Mouse (Mus musculus) CH12.LX (cell line): ENCODE measurements around the gene Mff. TPM values are rescaled to one million over a fixed set of nuclear protein-coding genes. Genes with fewer than 3 reads are reported as not detected.

Experiments used
- DNase-seq: peaks from one replicate; pipeline ENCODE4 v3.0.0-alpha.2; 2013; ENCODE audit errors: extremely low read depth
- H3K27ac ChIP-seq: 2 replicates; pipeline ENCODE4 v1.5.1; 2012; ENCODE audit warnings: low read depth, mild to moderate bottlenecking, control low read depth, moderate library complexity; ENCODE audit not compliant: insufficient read depth
- H3K27me3 ChIP-seq: replicated peaks from 2 replicates; pipeline ENCODE3; 2012; ENCODE audit warnings: inconsistent platforms
- H3K36me3 ChIP-seq, 2 experiments: replicated peaks in 1 of 2; 2 replicates each; pipeline versions ENCODE3 to v1.6.1; 2012; ENCODE audit warnings: inconsistent platforms in 1 of 2, low read length in 1 of 2, mild to moderate bottlenecking in 1 of 2, mixed read lengths in 1 of 2, moderate library complexity in 1 of 2; ENCODE audit not compliant: control insufficient read depth in 1 of 2, insufficient read depth in 1 of 2
- H3K4me1 ChIP-seq, 2 experiments: 2 replicates each; pipeline ENCODE4 v1.6.1; 2012; ENCODE audit warnings: inconsistent platforms in 1 of 2, moderate library complexity in 1 of 2; ENCODE audit not compliant: insufficient read depth in 2 of 2, control insufficient read depth in 1 of 2
- H3K4me2 ChIP-seq: 2 replicates; pipeline ENCODE4 v1.6.1; 2012; ENCODE audit warnings: low read depth, mild to moderate bottlenecking, control low read depth; ENCODE audit not compliant: poor library complexity, insufficient read depth, severe bottlenecking
- H3K4me3 ChIP-seq, 3 experiments: fragments of 150-350 bp in 1 of 3; sonication (generic) in 1 of 3; replicated peaks in 1 of 3; 2 replicates each; pipeline versions ENCODE3 to v1.5.1; 2011 to 2012; ENCODE audit warnings: low read depth in 2 of 3, low read length in 2 of 3, mild to moderate bottlenecking in 2 of 3, moderate library complexity in 2 of 3, control low read depth in 1 of 3, improper control_type of control experiment in 1 of 3, inconsistent platforms in 1 of 3, mixed read lengths in 1 of 3; ENCODE audit not compliant: poor library complexity in 1 of 3
- H3K79me2 ChIP-seq: replicated peaks from 2 replicates; pipeline ENCODE4 v1.6.1; 2012; ENCODE audit warnings: mild to moderate bottlenecking, moderate library complexity; ENCODE audit not compliant: control insufficient read depth, poor library complexity, insufficient read depth, severe bottlenecking; ENCODE audit errors: extremely low read depth
- H3K9ac ChIP-seq: 2 replicates; pipeline ENCODE4 v1.6.1; 2012; ENCODE audit warnings: low read depth, mild to moderate bottlenecking, control low read depth, moderate library complexity; ENCODE audit not compliant: insufficient read depth
- H3K9me3 ChIP-seq: replicated peaks from 2 replicates; pipeline ENCODE3; 2012; ENCODE audit warnings: low read length, inconsistent platforms, mixed read lengths
- BHLHE40 ChIP-seq: IDR thresholded peaks from 2 replicates; pipeline ENCODE4 v1.6.1; 2011; ENCODE audit warnings: mild to moderate bottlenecking, low read depth, low read length, improper control_type of control experiment
- ELF1 ChIP-seq: IDR thresholded peaks from 2 replicates; pipeline ENCODE4 v1.6.1; 2014; ENCODE audit warnings: low read depth, mild to moderate bottlenecking, inconsistent platforms, low read length, improper control_type of control experiment
- GABPA ChIP-seq: IDR thresholded peaks from 2 replicates; pipeline ENCODE4 v1.6.1; 2012; ENCODE audit warnings: low read depth, low read length, improper control_type of control experiment, inconsistent platforms; ENCODE audit not compliant: insufficient replicate concordance
- HCFC1 ChIP-seq: IDR thresholded peaks from 2 replicates; pipeline ENCODE4 v1.6.1; 2012; ENCODE audit warnings: low read depth, mild to moderate bottlenecking, inconsistent platforms, low read length, improper control_type of control experiment
- IRF4 ChIP-seq: IDR thresholded peaks from 2 replicates; pipeline ENCODE4 v1.6.1; 2014; ENCODE audit warnings: low read depth, mild to moderate bottlenecking, inconsistent platforms, low read length, improper control_type of control experiment
- JUN ChIP-seq: IDR thresholded peaks from 2 replicates; pipeline ENCODE4 v1.6.1; 2011; ENCODE audit warnings: low read depth, mild to moderate bottlenecking, low read length, improper control_type of control experiment, moderate library complexity; ENCODE audit not compliant: insufficient read depth
- KAT2A ChIP-seq: IDR thresholded peaks from 2 replicates; pipeline ENCODE4 v1.6.1; 2012; ENCODE audit warnings: low read length, improper control_type of control experiment, inconsistent platforms; ENCODE audit not compliant: insufficient replicate concordance
- MAFK ChIP-seq: IDR thresholded peaks from 2 replicates; pipeline ENCODE4 v1.6.1; 2011; ENCODE audit warnings: low read length, improper control_type of control experiment; ENCODE audit not compliant: insufficient replicate concordance
- MAZ ChIP-seq: IDR thresholded peaks from 2 replicates; pipeline ENCODE4 v1.6.1; 2012; ENCODE audit warnings: low read depth, mild to moderate bottlenecking, inconsistent platforms, low read length, improper control_type of control experiment, moderate library complexity
- MEF2A ChIP-seq: IDR thresholded peaks from 2 replicates; pipeline ENCODE4 v1.6.1; 2014; ENCODE audit warnings: low read depth, mild to moderate bottlenecking, inconsistent platforms, low read length, improper control_type of control experiment, borderline replicate concordance
- MXI1 ChIP-seq: IDR thresholded peaks from 2 replicates; pipeline ENCODE4 v1.6.1; 2011; ENCODE audit warnings: mild to moderate bottlenecking, low read depth, low read length, improper control_type of control experiment
- NELFE ChIP-seq: IDR thresholded peaks from 2 replicates; pipeline ENCODE4 v1.6.1; 2011; ENCODE audit warnings: low read depth, low read length, improper control_type of control experiment
- POLR2A ChIP-seq: IDR thresholded peaks from 2 replicates; pipeline ENCODE4 v1.6.1; 2011; ENCODE audit warnings: low read depth, mild to moderate bottlenecking, improper control_type of control experiment, low read length
- RAD21 ChIP-seq: IDR thresholded peaks from 2 replicates; pipeline ENCODE4 v1.6.1; 2011; ENCODE audit warnings: low read depth, mild to moderate bottlenecking, low read length, improper control_type of control experiment, moderate library complexity
- SMC3 ChIP-seq: IDR thresholded peaks from 2 replicates; pipeline ENCODE4 v1.6.1; 2011; ENCODE audit warnings: low read depth, low read length, improper control_type of control experiment
- ZC3H11A ChIP-seq: IDR thresholded peaks from 2 replicates; pipeline ENCODE4 v1.6.1; 2012; ENCODE audit warnings: low read depth, mild to moderate bottlenecking, inconsistent platforms, low read length, improper control_type of control experiment
- dilution Hi-C: fragments of 300-500 bp; cut with MboI; formaldehyde crosslinking; loops from 2 replicates; pipeline ENCODE4 v1.14.3; 2020; ENCODE audit warnings: low sequenced_read_pairs; ENCODE audit not compliant: extremely low pct_unique_long_range_greater_than_20kb, extremely low pct_ligation_motif_present
- in situ Hi-C: fragments of 300-500 bp; cut with MboI; formaldehyde crosslinking; loops from 3 replicates; pipeline ENCODE4 v1.14.3; 2019; ENCODE audit warnings: low sequenced_read_pairs, low pct_ligation_motif_present, low pct_unique_long_range_greater_than_20kb, mixed read lengths
- polyA plus RNA-seq: library from polyadenylated mRNA; unstranded; fragments of >175 nt; gene quantifications from 2 replicates; pipeline ENCODE4 v1.2.1, GENCODE M21; 2012; ENCODE audit warnings: low read depth; ENCODE audit not compliant: insufficient read length
- total RNA-seq, 2 experiments: library from RNA; depleted of rRNA; stranded (reverse); fragments of 300-350 nt in 1 of 2; fragments of >200 nt in 1 of 2; gene quantifications; 2 replicates each; pipeline ENCODE4 v1.2.3; 2012 to 2014

Mff gene
- total and polyA plus RNA-seq, 3 experiments: 90.7 to 232 (median 169) TPM

GRCm38 (mm10) chr1:82779388-82779966, 54.8 kb downstream of the Mff start:
- in situ Hi-C loops: loop anchor here (25.0 kb wide), 1 partner anchor 408 kb away; no protein-coding TSS in a partner anchor

GRCm38 (mm10) chr1:82783559-82783958, 58.9 kb downstream of the Mff start:
- H3K79me2 ChIP-seq: no peaks in the 10 kb centered on the region
- H3K27ac ChIP-seq: no peak overlapping the region
- dilution Hi-C loops (no loop called here), in situ Hi-C loops (loop anchor here (25.0 kb wide), 1 partner anchor 404 kb away; no protein-coding TSS in a partner anchor)
- H3K9ac ChIP-seq: no peak overlapping the region
- H3K4me1 ChIP-seq: peaks cover 4 to 10% of the 10 kb centered on the region in 2 experiments; a peak in 3 of 4 replicates
- no peaks in the 10 kb centered on the region for H3K9me3 ChIP-seq
- no peaks in the 10 kb centered on the region for H3K36me3 ChIP-seq
- no peak overlapping the region for H3K4me2 ChIP-seq
- DNase-seq: no peak
- TF ChIP-seq MAFK (no peak), HCFC1 (no peak), IRF4 (no peak), GABPA (no peak), RAD21 (no peak), MEF2A (no peak), ELF1 (no peak), MXI1 (no peak), NELFE (no peak), BHLHE40 (no peak), MAZ (no peak)
- H3K27me3 ChIP-seq: peaks cover 2% of the 10 kb centered on the region
- H3K4me3 ChIP-seq: no peak overlapping the region

More at GRCm38 (mm10) chr1:82779388-82779966, 54.8 kb downstream of the Mff start:
- no peak for DNase-seq
- Histone ChIP-seq H3K27me3 (no peaks in the 10 kb centered on the region), H3K4me1 (peaks cover 4 to 12% of the 10 kb centered on the region in 2 experiments; a peak in 3 of 4 replicates), H3K79me2 (no peaks in the 10 kb centered on the region), H3K4me2 (no peak overlapping the region), H3K27ac (no peak overlapping the region), H3K4me3 (no peak overlapping the region), H3K36me3 (no peaks in the 10 kb centered on the region), H3K9ac (no peak overlapping the region), H3K9me3 (no peaks in the 10 kb centered on the region)
- dilution Hi-C loops: no loop called here
- TF ChIP-seq KAT2A (no peak), POLR2A (no peak), ZC3H11A (no peak), MAFK (no peak), NELFE (no peak), JUN (no peak), SMC3 (no peak)
